Mouse (Mus musculus): ENCODE measurements around the gene Camk2n1. TPM values are rescaled to one million over a fixed set of nuclear protein-coding genes. Genes with fewer than 3 reads are reported as not detected.

Camk2n1 gene
- polyA plus RNA-seq, 1 experiment = 39.6 TPM

DNA sequence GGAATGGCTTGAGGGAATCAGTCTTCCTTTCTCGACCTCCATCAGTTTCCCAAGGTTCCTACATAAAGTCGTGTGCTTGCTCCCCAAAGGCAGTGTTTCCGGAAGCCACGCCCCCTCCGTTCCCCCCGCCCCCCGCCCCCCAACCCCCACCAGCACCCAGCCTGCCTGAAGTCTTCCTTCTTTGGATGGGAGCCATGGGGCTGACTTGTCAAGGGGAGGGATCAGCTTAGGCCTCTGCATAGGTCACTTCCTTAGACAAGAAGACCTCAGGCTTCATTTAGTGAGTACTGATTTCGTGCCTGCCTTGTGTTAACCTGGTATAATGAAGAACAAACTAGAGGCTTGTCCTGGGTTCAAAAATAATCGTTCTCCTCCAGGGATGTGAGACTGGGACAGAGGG, 6.8 kb downstream of the Camk2n1 start:
- peak; percentile 79 for DNase-seq
- peak overlapping the region; percentile 41 for H3K27ac ChIP-seq (ENCODE audit: insufficient read depth, low read depth, low read length)

DNA sequence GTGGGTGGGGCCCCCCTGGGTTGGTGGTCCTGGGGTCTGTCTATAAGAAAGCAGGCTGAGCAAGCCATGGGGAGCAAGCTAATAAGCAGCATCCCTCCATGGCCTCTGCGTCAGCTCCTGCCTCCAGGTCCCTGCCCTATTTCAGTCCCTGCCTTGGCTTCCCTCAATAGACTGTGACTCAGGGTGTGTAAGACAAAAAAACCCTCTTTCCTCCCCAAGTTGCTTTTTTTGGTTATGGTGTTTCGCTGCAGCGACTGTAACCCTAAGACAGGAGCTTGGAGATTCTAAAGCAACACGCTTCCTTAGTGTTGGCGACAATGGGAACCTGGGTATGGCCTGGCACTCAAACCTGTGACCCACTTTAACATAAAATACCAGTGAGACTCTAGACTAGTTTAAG, 7.4 kb downstream of the Camk2n1 start:
- WGBS = 98% methylated on average over 5 of the region's 5 CpGs
- H3K4me1 ChIP-seq (ENCODE audit: control insufficient read depth, insufficient read depth, low read length) = peaks cover 55% of the 10 kb centered on the region
- H3K27ac ChIP-seq (ENCODE audit: insufficient read depth, low read depth, low read length) = no peak overlapping the region

More for the DNA sequence above, 6.8 kb downstream of the Camk2n1 start:
- H3K36me3 ChIP-seq (ENCODE audit: control insufficient read depth, insufficient read depth, low read length) = no peaks in the 10 kb centered on the region
- 17% methylated on average over 9 of the region's 9 CpGs for WGBS
- no peaks in the 10 kb centered on the region for H3K27me3 ChIP-seq (replicated peaks; ENCODE audit: control insufficient read depth, insufficient read depth, low read length)
- TF ChIP-seq CTCF (conservative IDR thresholded peaks at IDR 0.05; ENCODE audit: insufficient read depth, insufficient read length, low read depth, low read length) (no peak), POLR2A (IDR thresholded peaks at IDR 0.05; ENCODE audit: low read depth, low read length) (no peak)
- H3K4me3 ChIP-seq (ENCODE audit: insufficient read depth, low read depth, low read length) = no peak overlapping the region
- peaks cover 58% of the 10 kb centered on the region for H3K4me1 ChIP-seq (ENCODE audit: control insufficient read depth, insufficient read depth, low read length)

DNA sequence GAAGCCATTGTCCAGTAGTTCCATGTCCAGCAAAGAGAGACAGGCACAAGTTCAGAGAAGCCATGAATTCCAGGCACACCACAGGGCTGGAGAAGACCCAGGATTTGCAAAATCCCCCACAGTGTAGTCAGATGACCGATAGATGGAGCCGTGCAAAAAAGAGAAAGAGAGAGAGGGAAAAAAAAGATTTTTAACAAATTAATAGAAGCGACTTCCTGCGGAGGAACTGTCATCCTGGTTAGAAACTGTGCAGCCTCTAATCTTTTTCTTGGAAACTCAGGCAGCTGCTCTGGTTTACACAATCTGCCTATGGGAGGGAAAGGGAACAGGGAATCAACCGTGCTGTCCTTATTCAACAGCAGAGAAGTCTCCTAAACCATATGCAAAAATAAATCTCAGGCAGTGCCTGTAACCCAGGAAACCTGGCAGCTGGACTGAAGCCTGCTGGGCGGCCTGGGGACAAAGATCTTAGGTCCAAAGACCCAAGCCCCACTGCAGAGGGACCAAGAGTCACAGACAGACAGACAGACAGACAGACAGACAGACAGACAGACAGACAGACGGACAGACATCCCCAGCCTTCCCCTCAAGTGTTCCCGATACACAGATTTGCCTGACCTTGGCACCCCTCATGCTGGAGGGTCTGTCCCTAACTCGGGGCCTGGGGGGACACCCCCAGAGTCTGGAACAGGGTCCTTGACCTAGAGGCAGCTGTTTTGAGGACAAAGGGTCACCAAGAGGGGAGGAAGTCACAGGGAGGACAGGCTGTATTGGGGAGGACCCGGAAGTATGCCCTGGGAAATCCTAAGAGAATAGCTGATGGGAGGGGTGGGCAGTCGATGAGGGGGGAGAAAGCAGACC, 9.1 kb downstream of the Camk2n1 start:
- TF ChIP-seq POLR2A (IDR thresholded peaks at IDR 0.05; ENCODE audit: low read depth, low read length) (no peak), CTCF (conservative IDR thresholded peaks at IDR 0.05; ENCODE audit: insufficient read depth, insufficient read length, low read depth, low read length) (no peak)
- 6% methylated on average over 11 of the region's 11 CpGs for WGBS
- peak; percentile 80 for DNase-seq
- Histone ChIP-seq H3K36me3 (ENCODE audit: control insufficient read depth, insufficient read depth, low read length) (no peaks in the 10 kb centered on the region), H3K4me3 (ENCODE audit: insufficient read depth, low read depth, low read length) (0 out of 2 replicates have a peak overlapping the region, but pooled peaks have one; percentile 5), H3K27ac (ENCODE audit: insufficient read depth, low read depth, low read length) (peak overlapping the region; percentile 82), H3K27me3 (replicated peaks; ENCODE audit: control insufficient read depth, insufficient read depth, low read length) (no peaks in the 10 kb centered on the region), H3K4me1 (ENCODE audit: control insufficient read depth, insufficient read depth, low read length) (peaks cover 48% of the 10 kb centered on the region)

More for the DNA sequence above, 7.4 kb downstream of the Camk2n1 start:
- TF ChIP-seq CTCF (conservative IDR thresholded peaks at IDR 0.05; ENCODE audit: insufficient read depth, insufficient read length, low read depth, low read length) = no peak
- TF ChIP-seq POLR2A (IDR thresholded peaks at IDR 0.05; ENCODE audit: low read depth, low read length) = no peak
- no peaks in the 10 kb centered on the region for H3K36me3 ChIP-seq (ENCODE audit: control insufficient read depth, insufficient read depth, low read length)
- no peak for DNase-seq
- no peak overlapping the region for H3K4me3 ChIP-seq (ENCODE audit: insufficient read depth, low read depth, low read length)
- no peaks in the 10 kb centered on the region for H3K27me3 ChIP-seq (replicated peaks; ENCODE audit: control insufficient read depth, insufficient read depth, low read length)

DNA sequence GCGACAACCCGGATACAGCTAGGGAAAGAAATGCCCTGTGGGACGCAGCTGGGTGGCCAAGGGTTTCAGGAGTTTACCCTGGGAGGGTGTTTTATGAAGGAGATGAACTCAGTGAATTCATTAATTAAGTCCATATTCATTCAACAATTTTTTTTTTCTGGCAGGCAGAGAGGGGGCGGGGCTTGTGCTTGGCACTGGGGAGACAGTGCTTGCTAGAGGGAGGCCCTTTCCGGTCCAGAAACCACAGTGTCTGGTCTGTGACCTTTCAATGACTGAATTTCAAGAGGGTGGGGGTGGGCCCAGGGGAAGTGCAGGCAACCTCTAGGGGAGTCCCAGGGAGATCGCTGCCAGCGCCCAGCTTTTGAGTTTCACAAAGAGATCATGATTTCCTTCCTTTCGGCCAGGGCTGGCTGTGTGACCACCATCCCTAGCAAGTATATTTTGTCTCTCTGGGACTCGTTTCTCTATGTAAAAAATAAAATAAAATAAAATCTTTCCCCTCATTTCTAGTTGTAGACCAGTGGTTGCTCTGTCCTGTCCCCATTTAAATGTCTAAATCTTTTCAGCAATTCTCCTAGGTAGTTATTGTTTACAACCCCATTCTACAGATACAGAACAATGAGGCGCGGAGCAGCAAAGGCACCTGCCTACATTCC, 9.8 kb downstream of the Camk2n1 start:
- 3% methylated on average over 11 of the region's 11 CpGs for WGBS
- Histone ChIP-seq H3K4me3 (ENCODE audit: insufficient read depth, low read depth, low read length) (0 out of 2 replicates have a peak overlapping the region, but pooled peaks have one; percentile 5), H3K36me3 (ENCODE audit: control insufficient read depth, insufficient read depth, low read length) (no peaks in the 10 kb centered on the region), H3K27ac (ENCODE audit: insufficient read depth, low read depth, low read length) (peak overlapping the region; percentile 82), H3K27me3 (replicated peaks; ENCODE audit: control insufficient read depth, insufficient read depth, low read length) (no peaks in the 10 kb centered on the region), H3K4me1 (ENCODE audit: control insufficient read depth, insufficient read depth, low read length) (peaks cover 41% of the 10 kb centered on the region)
- peak; percentile 99 for DNase-seq
- TF ChIP-seq CTCF (conservative IDR thresholded peaks at IDR 0.05; ENCODE audit: insufficient read depth, insufficient read length, low read depth, low read length) (0 out of 2 replicates have a peak, but pooled peaks have one; percentile 16), POLR2A (IDR thresholded peaks at IDR 0.05; ENCODE audit: low read depth, low read length) (no peak)

DNA sequence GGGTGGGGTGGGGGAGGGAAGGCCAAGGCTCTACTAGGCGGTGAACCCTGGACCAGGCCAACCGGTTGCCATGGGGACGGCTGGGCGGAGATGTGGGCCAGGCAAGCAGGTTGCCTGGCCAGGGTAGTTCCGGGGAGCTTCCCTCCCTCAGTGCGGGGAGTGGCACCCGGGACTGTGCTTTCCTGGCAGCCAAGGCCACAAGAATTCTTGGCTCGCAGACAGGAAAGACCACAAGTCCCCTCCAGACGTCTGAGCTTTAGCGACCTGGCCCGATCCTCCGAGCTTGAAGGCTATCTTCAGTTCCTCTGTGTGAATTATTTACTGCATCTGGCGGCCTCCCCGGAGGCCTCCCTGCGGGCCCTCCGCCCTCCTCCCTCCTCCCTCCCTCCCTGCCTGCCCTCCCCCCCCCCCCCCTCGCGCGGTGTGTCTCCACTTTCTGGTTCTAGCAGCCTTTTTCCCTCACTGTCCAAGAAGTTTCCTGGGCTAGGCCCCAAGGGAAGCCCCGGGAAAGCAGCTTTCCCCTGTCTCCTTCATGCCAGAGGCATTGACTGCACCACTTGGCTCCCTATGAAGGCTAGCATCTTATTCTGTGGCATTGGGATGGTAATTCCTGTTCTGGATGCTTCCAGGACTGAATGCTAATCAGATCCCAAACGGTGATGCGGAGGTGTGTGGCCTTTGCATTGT, 10.7 kb downstream of the Camk2n1 start:
- H3K27me3 ChIP-seq (replicated peaks; ENCODE audit: control insufficient read depth, insufficient read depth, low read length) = no peaks in the 10 kb centered on the region
- 0 out of 2 replicates have a peak overlapping the region, but pooled peaks have one; percentile 6 for H3K4me3 ChIP-seq (ENCODE audit: insufficient read depth, low read depth, low read length)
- peak; percentile 98 for DNase-seq
- 3% methylated on average over 20 of the region's 22 CpGs for WGBS
- TF ChIP-seq POLR2A (IDR thresholded peaks at IDR 0.05; ENCODE audit: low read depth, low read length) (no peak), CTCF (conservative IDR thresholded peaks at IDR 0.05; ENCODE audit: insufficient read depth, insufficient read length, low read depth, low read length) (no peak)
- H3K27ac ChIP-seq (ENCODE audit: insufficient read depth, low read depth, low read length) = peak overlapping the region; percentile 37
- H3K4me1 ChIP-seq (ENCODE audit: control insufficient read depth, insufficient read depth, low read length) = peaks cover 33% of the 10 kb centered on the region; the same call in 1 of the 2 replicates
- no peaks in the 10 kb centered on the region for H3K36me3 ChIP-seq (ENCODE audit: control insufficient read depth, insufficient read depth, low read length)

DNA sequence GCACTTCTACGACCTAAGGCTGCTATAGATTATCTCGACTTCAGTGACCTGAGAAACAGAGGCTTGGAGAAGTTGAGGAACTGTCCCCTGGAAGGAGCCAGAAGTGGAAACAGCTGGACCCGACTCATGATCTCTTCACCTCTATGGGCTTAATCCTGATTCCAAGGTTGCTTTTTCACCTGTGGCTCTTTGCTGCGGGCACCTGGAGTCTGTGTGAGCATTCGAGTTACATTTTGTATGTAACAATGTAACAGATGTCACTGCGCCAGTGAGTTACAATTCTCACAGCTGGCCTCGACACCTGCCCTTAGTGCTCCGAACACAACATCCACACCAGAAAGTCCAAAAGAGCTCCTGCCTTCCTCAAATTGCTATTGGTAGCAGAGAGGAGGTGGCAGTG, 11.3 kb downstream of the Camk2n1 start:
- TF ChIP-seq POLR2A (IDR thresholded peaks at IDR 0.05; ENCODE audit: low read depth, low read length) = no peak
- TF ChIP-seq CTCF (conservative IDR thresholded peaks at IDR 0.05; ENCODE audit: insufficient read depth, insufficient read length, low read depth, low read length) = no peak
- DNase-seq = no peak
- WGBS = 65% methylated on average over 8 of the region's 8 CpGs
- H3K36me3 ChIP-seq (ENCODE audit: control insufficient read depth, insufficient read depth, low read length) = no peaks in the 10 kb centered on the region
- H3K27me3 ChIP-seq (replicated peaks; ENCODE audit: control insufficient read depth, insufficient read depth, low read length) = no peaks in the 10 kb centered on the region
- no peak overlapping the region for H3K4me3 ChIP-seq (ENCODE audit: insufficient read depth, low read depth, low read length)
- peaks cover 29% of the 10 kb centered on the region; the same call in 1 of the 2 replicates for H3K4me1 ChIP-seq (ENCODE audit: control insufficient read depth, insufficient read depth, low read length)
- H3K27ac ChIP-seq (ENCODE audit: insufficient read depth, low read depth, low read length) = no peak overlapping the region
